Mouse (Mus musculus): ENCODE results near the gene Map2k6.
"Not testable (repeated sequence)": the region's sequence is repeated elsewhere in the genome, so short reads cannot be mapped to it uniquely, and the experiment has no call there.

Gene Map2k6
- long read RNA-seq, experiment 1, partial matches to known transcripts = 0 of 1 reads
- long read RNA-seq, experiment 1, other reads (novel, unspliced or antisense) = 1 of 1 reads
- long read RNA-seq, experiment 2, partial matches to known transcripts = 0 of 2 reads
- long read RNA-seq, experiment 2, other reads (novel, unspliced or antisense) = 2 of 2 reads

GRCm38 (mm10) chr11:110398553-110399239, at the start of gene Map2k6:
TSS of gene Map2k6 (plus strand) at chr11:110399122.
- intact Hi-C loops (cut with DNase I) = no loop called here

GRCm38 (mm10) chr11:110354261-110354660, 44.7 kb upstream of the Map2k6 start:
- intact Hi-C loops (cut with DNase I) = no loop called here

GRCm38 (mm10) chr11:110355131-110355530, 43.8 kb upstream of the Map2k6 start:
- intact Hi-C loops (cut with DNase I) = not testable (repeated sequence)

- intact Hi-C loops (cut with DNase I) = no loop called here
These were observed 41.0 kb upstream of the Map2k6 start for GRCm38 (mm10) chr11:110357756-110358551.

- intact Hi-C loops (cut with DNase I) = loop anchor here (2.0 to 5.0 kb wide), 2 partner anchors 117 to 132 kb away; no protein-coding TSS in a partner anchor
These were observed 33.9 kb upstream of the Map2k6 start for GRCm38 (mm10) chr11:110365016-110365415.

GRCm38 (mm10) chr11:110366902-110367301, 32.0 kb upstream of the Map2k6 start:
- intact Hi-C loops (cut with DNase I) = loop anchor here (5.0 kb wide), 1 partner anchor 115 kb away; no protein-coding TSS in a partner anchor

- intact Hi-C loops (cut with DNase I) = loop anchor here (5.0 kb wide), 1 partner anchor 115 kb away; no protein-coding TSS in a partner anchor
These were observed 31.3 kb upstream of the Map2k6 start for GRCm38 (mm10) chr11:110367638-110368037.

GRCm38 (mm10) chr11:110369312-110370019, 29.5 kb upstream of the Map2k6 start:
- intact Hi-C loops (cut with DNase I) = loop anchor here (5.0 kb wide), 1 partner anchor 113 kb away; no protein-coding TSS in a partner anchor

- intact Hi-C loops (cut with DNase I) = no loop called here
These were observed 27.1 kb upstream of the Map2k6 start for GRCm38 (mm10) chr11:110371827-110372226.

- intact Hi-C loops (cut with DNase I) = no loop called here
These were observed 26.5 kb upstream of the Map2k6 start for GRCm38 (mm10) chr11:110372266-110372954.

- intact Hi-C loops (cut with DNase I) = no loop called here
These were observed 24.9 kb upstream of the Map2k6 start for GRCm38 (mm10) chr11:110374036-110374435.

- intact Hi-C loops (cut with DNase I) = no loop called here
These were observed 19.1 kb upstream of the Map2k6 start for GRCm38 (mm10) chr11:110379661-110380309.

- intact Hi-C loops (cut with DNase I) = no loop called here
These were observed 18.6 kb upstream of the Map2k6 start for GRCm38 (mm10) chr11:110380310-110380668.

GRCm38 (mm10) chr11:110385487-110385886, 13.4 kb upstream of the Map2k6 start:
- intact Hi-C loops (cut with DNase I) = no loop called here

GRCm38 (mm10) chr11:110392763-110393162, 6.2 kb upstream of the Map2k6 start:
- intact Hi-C loops (cut with DNase I) = no loop called here

- intact Hi-C loops (cut with DNase I) = no loop called here
These were observed 4.0 kb upstream of the Map2k6 start for GRCm38 (mm10) chr11:110394788-110395452.

GRCm38 (mm10) chr11:110396085-110396484, 2.8 kb upstream of the Map2k6 start:
- intact Hi-C loops (cut with DNase I) = no loop called here

- intact Hi-C loops (cut with DNase I) = no loop called here
These were observed 573 bp downstream of the Map2k6 start for GRCm38 (mm10) chr11:110399240-110400150.

- intact Hi-C loops (cut with DNase I) = no loop called here
These were observed 1.4 kb downstream of the Map2k6 start for GRCm38 (mm10) chr11:110400283-110400682.

All from adrenal gland (tissue).